Mouse (Mus musculus): ENCODE data around the gene Lgals12. TPM values are rescaled to one million over a fixed set of nuclear protein-coding genes. Genes with fewer than 3 reads are reported as not detected.

The Lgals12 gene
- total and polyA plus RNA-seq, 3 experiments, result 0.34 to 4.0 (median 1.2) TPM

DNA sequence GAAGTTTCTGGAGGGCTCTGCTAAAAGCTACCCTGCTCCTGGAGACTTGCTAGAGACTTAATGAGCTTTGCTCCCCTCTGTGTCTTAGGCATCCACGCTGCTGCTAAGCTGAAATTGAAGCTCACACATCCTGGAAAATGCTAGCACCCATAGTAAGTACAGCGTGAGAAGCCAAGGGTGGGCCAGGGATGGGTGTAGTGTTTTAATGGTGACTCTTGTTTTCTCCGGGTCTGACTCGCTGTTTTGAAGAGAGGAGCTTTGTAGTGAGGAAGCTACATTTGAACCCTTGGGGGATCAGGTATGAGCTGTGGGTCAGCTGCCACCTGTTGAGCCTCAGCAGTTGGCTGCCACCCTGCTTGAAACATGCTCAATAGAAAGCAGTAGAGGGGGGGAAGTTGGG is 49.1 kb downstream of the Lgals12 start:
- Histone ChIP-seq H3K79me2 (replicated peaks; ENCODE audit: control insufficient read depth, insufficient read depth, low read length) (no peaks in the 10 kb centered on the region), H3K4me1 (ENCODE audit: control insufficient read depth, insufficient read depth, low read length) (peaks cover 6% of the 10 kb centered on the region), H3K36me3 (ENCODE audit: control insufficient read depth, insufficient read depth, low read length) (peaks cover 4% of the 10 kb centered on the region; the same call in 1 of the 2 replicates), H3K27me3 (ENCODE audit: control insufficient read depth, insufficient read depth, low read length) (no peaks in the 10 kb centered on the region), H3K9ac (ENCODE audit: low read depth, low read length) (peak overlapping the region; percentile 78), H3K27ac (peak overlapping the region; percentile 93), H3K4me3 (peak overlapping the region; percentile 78)
- intact Hi-C loops (cut with DNase I), result loop anchor here (1.0 to 2.0 kb wide), 3 partner anchors 25 to 37 kb away; no protein-coding TSS in a partner anchor
- TF ChIP-seq CTCF (IDR thresholded peaks at IDR 0.05) (no peak), POLR2A (IDR thresholded peaks at IDR 0.05; ENCODE audit: insufficient read depth, low read depth, low read length) (no peak), EP300 (IDR thresholded peaks at IDR 0.05; ENCODE audit: insufficient read depth, low read depth, low read length) (no peak)
- WGBS, result 6% methylated on average over 4 of the region's 4 CpGs
- no peak for DNase-seq

DNA sequence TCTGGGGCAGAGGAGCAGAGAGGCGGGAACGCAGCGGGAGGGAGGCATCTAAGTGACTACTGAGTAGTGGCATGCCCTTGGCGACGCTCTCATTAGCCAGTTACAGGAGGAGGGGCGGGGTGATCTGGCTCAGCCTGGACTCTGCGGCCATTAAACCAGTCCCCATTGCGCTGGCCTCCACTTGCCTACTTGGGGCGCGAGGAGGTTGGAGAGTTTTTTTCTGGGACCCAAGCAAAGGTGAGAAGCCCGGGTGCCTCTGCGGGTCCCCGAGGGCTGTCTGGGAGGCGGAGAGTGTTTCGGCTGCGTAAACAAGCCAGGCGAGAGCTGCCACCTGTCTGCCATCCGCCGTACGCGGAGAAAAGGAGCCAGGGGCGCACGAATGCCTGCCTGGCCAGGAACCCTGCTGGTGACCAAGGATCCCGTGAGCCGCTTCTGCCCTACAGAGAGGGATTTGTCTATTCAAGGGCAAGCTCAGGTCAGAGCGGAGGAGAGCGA is 49.6 kb downstream of the Lgals12 start, which contains the start of gene Pla2g16:
Gene Pla2g16, plus strand, starts transcription at position 132 of the 495 bp plus-strand sequence.
- H3K36me3 ChIP-seq (ENCODE audit: control insufficient read depth, insufficient read depth, low read length), result peaks cover 4% of the 10 kb centered on the region; the same call in 1 of the 2 replicates
- TF ChIP-seq CTCF (IDR thresholded peaks at IDR 0.05), result peak; percentile 54
- TF ChIP-seq EP300 (IDR thresholded peaks at IDR 0.05; ENCODE audit: insufficient read depth, low read depth, low read length), result peak; percentile 74
- peak; percentile 91 for TF ChIP-seq POLR2A (IDR thresholded peaks at IDR 0.05; ENCODE audit: insufficient read depth, low read depth, low read length)
- intact Hi-C loops (cut with DNase I), result loop anchor here (1.0 to 2.0 kb wide), 2 partner anchors 26 to 37 kb away; no protein-coding TSS in a partner anchor
- DNase-seq, result peak; percentile 83 to 87
- H3K27me3 ChIP-seq (ENCODE audit: control insufficient read depth, insufficient read depth, low read length), result no peaks in the 10 kb centered on the region
- no peaks in the 10 kb centered on the region for H3K79me2 ChIP-seq (replicated peaks; ENCODE audit: control insufficient read depth, insufficient read depth, low read length)
- H3K4me3 ChIP-seq, result peak within 1 kb of the TSS; percentile 78
- peaks cover 4% of the 10 kb centered on the region for H3K4me1 ChIP-seq (ENCODE audit: control insufficient read depth, insufficient read depth, low read length)
- whole genome bisulfite sequencing, result 1% methylated on average over 27 of the region's 27 CpGs
- peak within 1 kb of the TSS; percentile 93 for H3K27ac ChIP-seq
- H3K9ac ChIP-seq (ENCODE audit: low read depth, low read length), result peak within 1 kb of the TSS; percentile 78

DNA sequence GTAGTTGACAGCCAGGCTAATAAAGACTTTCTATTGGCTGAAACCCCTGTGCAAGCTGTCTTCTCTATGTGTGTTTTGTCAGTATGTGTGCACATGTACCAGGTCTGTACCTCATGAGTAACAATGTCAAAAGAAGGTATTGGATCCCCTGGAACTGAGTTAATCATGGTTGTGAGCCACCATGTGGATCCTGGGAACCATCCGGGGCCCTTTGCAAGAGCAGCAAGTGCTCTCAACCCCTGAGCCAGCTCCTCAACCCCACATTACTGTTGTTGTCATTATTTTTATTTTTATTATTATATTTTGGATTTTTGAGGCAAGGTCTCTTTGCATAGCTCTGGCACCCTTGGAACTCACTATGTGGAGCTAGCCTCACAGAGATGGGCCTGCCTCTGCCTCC is 50.4 kb downstream of the Lgals12 start:
- Histone ChIP-seq H3K4me1 (ENCODE audit: control insufficient read depth, insufficient read depth, low read length) (peaks cover 2% of the 10 kb centered on the region), H3K4me3 (no peak overlapping the region), H3K27me3 (ENCODE audit: control insufficient read depth, insufficient read depth, low read length) (no peaks in the 10 kb centered on the region), H3K27ac (peak overlapping the region; percentile 93; the same call in 1 of the 2 replicates), H3K9ac (ENCODE audit: low read depth, low read length) (no peak overlapping the region), H3K79me2 (replicated peaks; ENCODE audit: control insufficient read depth, insufficient read depth, low read length) (no peaks in the 10 kb centered on the region), H3K36me3 (ENCODE audit: control insufficient read depth, insufficient read depth, low read length) (peaks cover 4% of the 10 kb centered on the region; the same call in 1 of the 2 replicates)
- intact Hi-C loops (cut with DNase I), result loop anchor here (1.0 to 2.0 kb wide), 2 partner anchors 27 to 38 kb away; no protein-coding TSS in a partner anchor
- no peak for DNase-seq
- WGBS, result 97% methylated on average over 1 of the region's 1 CpGs
- TF ChIP-seq EP300 (IDR thresholded peaks at IDR 0.05; ENCODE audit: insufficient read depth, low read depth, low read length), result no peak
- no peak for TF ChIP-seq CTCF (IDR thresholded peaks at IDR 0.05)
- no peak for TF ChIP-seq POLR2A (IDR thresholded peaks at IDR 0.05; ENCODE audit: insufficient read depth, low read depth, low read length)

DNA sequence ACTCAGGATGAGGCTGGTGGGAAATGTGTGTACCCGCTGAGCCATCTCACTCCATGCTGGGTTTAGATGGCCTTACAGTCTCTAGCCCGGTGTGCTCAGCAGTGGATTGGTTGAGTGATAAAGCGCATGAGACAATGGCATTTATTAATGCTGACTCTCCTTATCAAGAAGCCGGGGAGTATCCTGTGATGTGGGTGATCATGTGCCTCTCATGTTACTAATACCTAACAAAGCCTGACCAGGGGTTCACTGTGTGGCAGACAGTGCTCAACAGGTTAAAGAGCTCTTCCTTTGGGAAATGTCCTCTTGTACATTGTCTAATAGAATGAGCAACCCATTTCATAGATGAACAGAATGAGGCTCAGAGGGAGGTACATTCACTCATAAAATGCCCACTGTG is 52.1 kb downstream of the Lgals12 start:
- no peak overlapping the region for H3K9ac ChIP-seq (ENCODE audit: low read depth, low read length)
- intact Hi-C loops (cut with DNase I), result no loop called here
- TF ChIP-seq CTCF (IDR thresholded peaks at IDR 0.05), result no peak
- TF ChIP-seq POLR2A (IDR thresholded peaks at IDR 0.05; ENCODE audit: insufficient read depth, low read depth, low read length), result no peak
- no peak for TF ChIP-seq EP300 (IDR thresholded peaks at IDR 0.05; ENCODE audit: insufficient read depth, low read depth, low read length)
- peaks cover 4% of the 10 kb centered on the region; the same call in 1 of the 2 replicates for H3K36me3 ChIP-seq (ENCODE audit: control insufficient read depth, insufficient read depth, low read length)
- H3K27ac ChIP-seq, result no peak overlapping the region
- WGBS, result 79% methylated on average over 4 of the region's 4 CpGs
- no peaks in the 10 kb centered on the region for H3K79me2 ChIP-seq (replicated peaks; ENCODE audit: control insufficient read depth, insufficient read depth, low read length)
- no peak for DNase-seq
- H3K27me3 ChIP-seq (ENCODE audit: control insufficient read depth, insufficient read depth, low read length), result no peaks in the 10 kb centered on the region
- H3K4me3 ChIP-seq, result no peak overlapping the region
- peaks cover 2% of the 10 kb centered on the region for H3K4me1 ChIP-seq (ENCODE audit: control insufficient read depth, insufficient read depth, low read length)

DNA sequence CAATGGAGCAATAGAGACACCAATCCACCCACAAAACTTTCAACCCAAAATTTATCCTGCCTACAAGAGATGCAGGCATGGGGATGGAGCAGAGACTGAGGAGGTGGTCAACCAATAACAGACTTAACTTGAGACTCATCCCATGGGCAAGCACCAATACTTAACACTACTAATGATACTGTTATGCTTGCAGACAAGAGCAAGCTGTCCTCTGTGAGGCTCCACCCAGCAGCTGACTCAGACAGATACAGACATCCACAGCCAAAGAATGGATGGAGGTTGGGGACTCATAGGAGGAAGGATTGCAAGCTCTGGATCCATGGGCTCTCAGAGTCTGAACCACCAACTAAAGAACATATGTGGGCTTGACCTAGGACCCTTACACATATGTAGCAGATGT is 53.6 kb downstream of the Lgals12 start:
- Histone ChIP-seq H3K27ac (no peak overlapping the region), H3K4me3 (no peak overlapping the region), H3K79me2 (replicated peaks; ENCODE audit: control insufficient read depth, insufficient read depth, low read length) (no peaks in the 10 kb centered on the region), H3K9ac (ENCODE audit: low read depth, low read length) (no peak overlapping the region), H3K4me1 (ENCODE audit: control insufficient read depth, insufficient read depth, low read length) (no peaks in the 10 kb centered on the region), H3K36me3 (ENCODE audit: control insufficient read depth, insufficient read depth, low read length) (no peaks in the 10 kb centered on the region), H3K27me3 (ENCODE audit: control insufficient read depth, insufficient read depth, low read length) (no peaks in the 10 kb centered on the region)
- intact Hi-C loops (cut with DNase I), result no loop called here
- DNase-seq, result no peak
- no peak for TF ChIP-seq POLR2A (IDR thresholded peaks at IDR 0.05; ENCODE audit: insufficient read depth, low read depth, low read length)

DNA sequence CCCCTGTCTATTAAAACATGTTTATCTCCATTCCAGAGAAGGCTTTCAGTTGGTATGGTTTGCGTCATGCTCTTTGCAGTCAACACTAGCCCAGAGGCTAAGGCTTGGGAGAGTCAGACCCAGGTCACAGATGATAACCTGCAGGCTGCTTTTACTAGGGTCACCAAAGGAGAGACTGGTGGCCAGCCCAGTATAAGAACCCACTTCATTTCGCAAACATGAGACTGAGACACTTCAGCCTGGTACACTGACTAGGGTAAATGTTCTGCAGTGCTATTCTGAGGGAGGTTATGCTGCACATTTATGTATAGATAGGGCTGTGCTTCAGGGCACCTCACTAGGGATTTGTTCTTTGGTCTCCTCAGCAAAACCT is 54.7 kb downstream of the Lgals12 start:
- Histone ChIP-seq H3K4me3 (no peak overlapping the region), H3K27ac (no peak overlapping the region), H3K36me3 (ENCODE audit: control insufficient read depth, insufficient read depth, low read length) (no peaks in the 10 kb centered on the region), H3K9ac (ENCODE audit: low read depth, low read length) (no peak overlapping the region), H3K79me2 (replicated peaks; ENCODE audit: control insufficient read depth, insufficient read depth, low read length) (no peaks in the 10 kb centered on the region), H3K4me1 (ENCODE audit: control insufficient read depth, insufficient read depth, low read length) (no peaks in the 10 kb centered on the region), H3K27me3 (ENCODE audit: control insufficient read depth, insufficient read depth, low read length) (no peaks in the 10 kb centered on the region)
- DNase-seq, result no peak
- 57% methylated on average over 2 of the region's 2 CpGs for WGBS
- TF ChIP-seq CTCF (IDR thresholded peaks at IDR 0.05) (no peak), POLR2A (IDR thresholded peaks at IDR 0.05; ENCODE audit: insufficient read depth, low read depth, low read length) (no peak), EP300 (IDR thresholded peaks at IDR 0.05; ENCODE audit: insufficient read depth, low read depth, low read length) (no peak)
- intact Hi-C loops (cut with DNase I), result no loop called here

All from heart, adult 2 months (tissue).